In genomic region chr11:71199349-71199748, GRCm38 (mm10) we compare ENCODE assay signal across 28 mouse cellular contexts. TPM values are rescaled to one million over a fixed set of nuclear protein-coding genes. Genes with fewer than 3 reads are reported as not detected.
DNase-seq lines count a peak whose midpoint lies in the region; ATAC-seq and TF ChIP-seq lines count a peak whose summit lies in the region.
"Had no signal": no experiment of that assay in that cellular context is flagged by ENCODE, and none has a peak within 500 bp of the region (broad histone marks: within the 10 kb centered on the region; RNA-seq: fewer than 3 reads in every experiment).

No protein-coding gene starts in this region.

- peak; percentile 94 for ATAC-seq in intestine, embryonic 15.5 days
- ATAC-seq in forebrain, postnatal 0 days: no peak
- ATAC-seq: activated CD4-positive, CD25-positive, alpha-beta regulatory T cell, adult 4 months; CD4-positive, CD25-positive, alpha-beta regulatory T cell, adult 4 months; forebrain, embryonic 14.5 days; hindbrain, embryonic 16.5 days had no signal

- no peak for TF ChIP-seq POLR2A in thymus, adult 2 months (IDR thresholded peaks at IDR 0.05; ENCODE audit: control insufficient read depth, extremely low read depth, insufficient read depth, low read length, poor library complexity)

- H3K4me2 ChIP-seq in intestine, embryonic 15.5 days (replicated peaks): no peak overlapping the region
- no peak overlapping the region for H3K4me2 ChIP-seq in forebrain, postnatal 0 days (ENCODE audit: low read depth)
- H3K4me2 ChIP-seq: embryonic facial prominence, embryonic 12.5 days; embryonic facial prominence, embryonic 15.5 days; heart, embryonic 13.5 days; hindbrain, embryonic 13.5 days had no signal

- TF ChIP-seq CTCF in thymus, adult 2 months (IDR thresholded peaks at IDR 0.05; ENCODE audit: borderline replicate concordance, control insufficient read depth, extremely low read depth, insufficient read depth, low read length, poor library complexity): no peak
- no peak for TF ChIP-seq CTCF in forebrain, postnatal 0 days (IDR thresholded peaks at IDR 0.05; ENCODE audit: low read depth)

- H3K27me3 ChIP-seq in intestine, embryonic 15.5 days (replicated peaks): no peaks in the 10 kb centered on the region
- no peaks in the 10 kb centered on the region for H3K27me3 ChIP-seq in thymus, adult 2 months (ENCODE audit: control insufficient read depth, insufficient read depth, low read length)
- no peaks in the 10 kb centered on the region for H3K27me3 ChIP-seq in forebrain, postnatal 0 days (ENCODE audit: insufficient read depth, low read length)
- H3K27me3 ChIP-seq: embryonic facial prominence, embryonic 12.5 days; embryonic facial prominence, embryonic 15.5 days; heart, embryonic 13.5 days; hindbrain, embryonic 13.5 days had no signal

- H3K4me1 ChIP-seq in intestine, embryonic 15.5 days (replicated peaks): no peaks in the 10 kb centered on the region
- 0 out of 2 replicates have a peak, but pooled peaks cover 2% of the 10 kb centered on the region for H3K4me1 ChIP-seq in thymus, adult 2 months (replicated peaks; ENCODE audit: control insufficient read depth, insufficient read depth, low read length)
- H3K4me1 ChIP-seq in forebrain, postnatal 0 days (ENCODE audit: insufficient read depth): no peaks in the 10 kb centered on the region
- H3K4me1 ChIP-seq: embryonic facial prominence, embryonic 12.5 days; embryonic facial prominence, embryonic 15.5 days; heart, embryonic 10.5 days; heart, embryonic 13.5 days; hindbrain, embryonic 10.5 days; hindbrain, embryonic 13.5 days had no signal

- H3K9me3 ChIP-seq in intestine, embryonic 15.5 days: no peaks in the 10 kb centered on the region
- H3K9me3 ChIP-seq in forebrain, postnatal 0 days (ENCODE audit: low read length): no peaks in the 10 kb centered on the region
- H3K9me3 ChIP-seq: embryonic facial prominence, embryonic 12.5 days; embryonic facial prominence, embryonic 15.5 days; heart, embryonic 10.5 days; heart, embryonic 13.5 days; hindbrain, embryonic 10.5 days; hindbrain, embryonic 13.5 days had no signal

- H3K36me3 ChIP-seq in intestine, embryonic 15.5 days: no peaks in the 10 kb centered on the region
- no peaks in the 10 kb centered on the region for H3K36me3 ChIP-seq in thymus, adult 2 months (ENCODE audit: control insufficient read depth, insufficient read depth, low read length)
- no peaks in the 10 kb centered on the region for H3K36me3 ChIP-seq in forebrain, postnatal 0 days (ENCODE audit: insufficient read depth)
- H3K36me3 ChIP-seq: embryonic facial prominence, embryonic 12.5 days; embryonic facial prominence, embryonic 15.5 days; heart, embryonic 10.5 days; heart, embryonic 13.5 days; hindbrain, embryonic 10.5 days; hindbrain, embryonic 13.5 days had no signal

- peak; percentile 25 for DNase-seq in kidney, adult 9 months
- no peak for DNase-seq in kidney, adult 11 months
- DNase-seq in large intestine, adult 2 months (ENCODE audit: low read depth, low spot score): peak; percentile 64
- no peak for DNase-seq in thymus, adult 2 months
- no peak for DNase-seq in forebrain, postnatal 0 days
- no peak for DNase-seq in heart, adult 18-20 months
- DNase-seq: adrenal gland, adult 8-10 months; adrenal gland, postnatal 25 days; cerebellum, adult 2 months; cerebellum, adult 9-11 months; cerebellum, postnatal 25 days; gastrocnemius, postnatal 25 days; heart, adult 2 months; heart, postnatal 14 days; kidney, adult 18-20 months had no signal

- no peak overlapping the region for H3K4me3 ChIP-seq in intestine, embryonic 15.5 days (replicated peaks)
- H3K4me3 ChIP-seq in thymus, adult 2 months (ENCODE audit: control insufficient read depth, insufficient read depth, low read length): no peak overlapping the region
- no peak overlapping the region for H3K4me3 ChIP-seq in forebrain, postnatal 0 days (ENCODE audit: low read depth, low read length)
- H3K4me3 ChIP-seq: embryonic facial prominence, embryonic 12.5 days; embryonic facial prominence, embryonic 15.5 days; heart, adult 2 months; heart, embryonic 10.5 days; heart, embryonic 13.5 days; hindbrain, embryonic 10.5 days; hindbrain, embryonic 13.5 days had no signal

- WGBS in intestine, embryonic 15.5 days: 80% methylated on average over 2 of the region's 2 CpGs
- 47% methylated on average over 2 of the region's 2 CpGs for WGBS in large intestine, adult 2 months
- WGBS in thymus, adult 2 months: 97% methylated on average over 2 of the region's 2 CpGs
- 73% methylated on average over 2 of the region's 2 CpGs for WGBS in forebrain, postnatal 0 days

- H3K9ac ChIP-seq in intestine, embryonic 15.5 days: no peak overlapping the region
- no peak overlapping the region for H3K9ac ChIP-seq in forebrain, postnatal 0 days
- H3K9ac ChIP-seq: embryonic facial prominence, embryonic 12.5 days; embryonic facial prominence, embryonic 15.5 days; heart, embryonic 13.5 days; hindbrain, embryonic 13.5 days had no signal

- H3K27ac ChIP-seq in intestine, embryonic 15.5 days: no peak overlapping the region
- no peak overlapping the region for H3K27ac ChIP-seq in thymus, adult 2 months (ENCODE audit: control insufficient read depth, insufficient read depth, low read length)
- H3K27ac ChIP-seq in forebrain, postnatal 0 days (ENCODE audit: low read depth, low read length): no peak overlapping the region
- H3K27ac ChIP-seq: embryonic facial prominence, embryonic 12.5 days; embryonic facial prominence, embryonic 15.5 days; heart, adult 2 months; heart, embryonic 10.5 days; heart, embryonic 13.5 days; hindbrain, embryonic 10.5 days; hindbrain, embryonic 13.5 days had no signal

RNA-seq across cellular contexts. Expression of gene Nlrp1b, which starts 31.2 kb away (rescaled TPM):
- 0.10 and 0.21 TPM in 2 replicates for polyA plus RNA-seq in intestine, embryonic 15.5 days (2015; fragmentation: Nextera tagmentation; extraction: Ambion mirVana)
- polyA plus RNA-seq in large intestine, adult 2 months (2012; rRNA removed): 0.21 and 2.2 TPM in 2 replicates
- polyA plus RNA-seq in thymus, adult 2 months (2012; rRNA removed): 0.59 and 0.84 TPM in 2 replicates
- total RNA-seq in forebrain, postnatal 0 days (2014; rRNA removed): 0.08 and 0.14 TPM in 2 replicates
- polyA plus RNA-seq in forebrain, postnatal 0 days (2015; fragmentation: Nextera tagmentation; extraction: Ambion mirVana): 0.04 TPM in 1 of 2 replicates, not detected in the other
- under 1 TPM; 0.08 to 0.12 TPM for total RNA-seq in heart, adult 18-20 months (2021)
- polyA plus RNA-seq: C2C12; forebrain, embryonic 11.5 days; forebrain, embryonic 14.5 days; heart, embryonic 10.5 days; heart, embryonic 13.5 days; hindbrain, embryonic 10.5 days; hindbrain, embryonic 13.5 days; hindbrain, embryonic 16.5 days had no signal

RNA-seq across cellular contexts. Expression of gene Nlrp1a, which starts 54.8 kb away (rescaled TPM):
- 0.14 and 0.20 TPM in 2 replicates for polyA plus RNA-seq in intestine, embryonic 15.5 days (2015; fragmentation: Nextera tagmentation; extraction: Ambion mirVana)
- polyA plus RNA-seq in large intestine, adult 2 months (2012; rRNA removed): 0.21 TPM in 1 of 2 replicates, not detected in the other
- polyA plus RNA-seq in thymus, adult 2 months (2012; rRNA removed): 0.12 and 0.28 TPM in 2 replicates
- total RNA-seq in forebrain, postnatal 0 days (2014; rRNA removed): not detected in 2 replicates
- polyA plus RNA-seq in forebrain, postnatal 0 days (2015; fragmentation: Nextera tagmentation; extraction: Ambion mirVana): 0.04 TPM in 1 of 2 replicates, not detected in the other
- 1 to 10 TPM in 1 of 2 experiments, under 1 TPM in 1; 0.92 to 1.0 TPM for total RNA-seq in heart, adult 18-20 months (2021)
- polyA plus RNA-seq: C2C12; cerebellum, adult 2 months; forebrain, embryonic 14.5 days; heart, embryonic 13.5 days; hindbrain, embryonic 13.5 days; hindbrain, embryonic 16.5 days had no signal

Comparison
In these comparisons a context has a peak if more than half of its experiments do, and no peak if none do; other contexts are left out.
1. DNase-seq: peak in kidney, adult 9 months (single experiment) and large intestine, adult 2 months (single experiment); none in kidney, adult 11 months (single experiment), thymus, adult 2 months (single experiment), forebrain, postnatal 0 days (single experiment) and heart, adult 18-20 months (0 of 2).